Mouse (Mus musculus) lung, adult 2 months (tissue): ENCODE results near the gene Prrt3.

Source experiments
- CTCF ChIP-seq: fragments of 200-500 bp; IDR thresholded peaks from 2 replicates; pipeline ENCODE4 v1.5.1; 2011; ENCODE audit warnings: mild to moderate bottlenecking, low read length, control low read depth; ENCODE audit not compliant: insufficient read depth
- POLR2A ChIP-seq: fragments of 200-500 bp; IDR thresholded peaks from 2 replicates; pipeline ENCODE4 v1.6.1; 2011; ENCODE audit warnings: low read depth, mild to moderate bottlenecking, control low read depth, low read length, borderline replicate concordance; ENCODE audit errors: extremely low read depth

DNA sequence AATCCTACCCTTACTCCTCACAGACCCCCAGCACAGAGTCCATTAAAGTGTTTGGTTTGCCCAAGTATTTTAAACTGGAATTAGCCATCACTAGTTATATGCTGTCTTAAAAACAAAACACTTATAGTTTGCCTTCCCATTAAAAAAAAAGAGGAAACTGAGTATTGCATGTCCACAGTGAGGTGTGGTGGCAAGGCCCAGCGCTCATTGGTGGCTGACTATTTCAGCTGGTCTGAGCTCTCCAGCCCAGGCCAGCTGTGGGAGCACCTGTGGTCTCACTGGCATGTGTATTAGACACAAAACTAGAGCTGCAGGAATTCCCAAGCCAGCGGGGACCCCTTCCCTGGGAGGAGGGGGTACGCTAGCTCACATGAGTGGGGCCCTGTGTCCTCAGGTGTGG is 33.2 kb downstream of the Prrt3 start:
- no peak for TF ChIP-seq POLR2A
- TF ChIP-seq CTCF, result no peak
